Mouse (Mus musculus) inflammation-experienced regulatory T-cells, adult 16 weeks (primary cell): Measurements from ENCODE around the gene Btbd35f28. TPM values are rescaled to one million over a fixed set of nuclear protein-coding genes. Genes with fewer than 3 reads are reported as not detected.

Experiments
- polyA plus RNA-seq: library from polyadenylated mRNA; unstranded; fragments of 100-300 nt; shearing (Covaris generic); gene quantifications from one replicate; pipeline ENCODE4 v1.2.1, GENCODE M21; 2017

The Btbd35f28 gene
- polyA plus RNA-seq = not detected

DNA sequence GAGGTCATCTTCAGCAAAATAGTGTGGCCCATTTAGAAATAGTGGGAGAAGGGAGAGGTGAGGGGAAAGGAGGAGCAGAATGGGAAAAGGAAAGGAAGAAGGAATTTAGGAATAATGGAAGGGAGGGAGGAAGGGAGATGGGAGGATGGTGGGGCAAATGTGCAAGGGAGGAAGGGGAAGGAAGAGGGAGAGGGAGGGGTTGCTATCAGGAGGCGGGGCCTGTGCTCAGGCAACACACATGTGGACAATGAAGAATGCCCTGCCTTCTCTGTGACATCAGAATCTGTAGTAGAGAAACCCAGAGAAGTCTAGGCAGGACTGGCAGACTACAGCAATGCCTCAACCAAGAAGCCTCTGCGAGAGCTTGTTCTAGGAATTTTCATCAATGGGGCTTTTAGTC, at the start of gene Btbd35f28:
Btbd35f28 (plus strand) TSS at position 301 of the 400 bp plus-strand sequence.

Other genes with a start within 250 kb of the Btbd35f28 start
- gene Btbd35f16, start 239.6 kb upstream of the Btbd35f28 start, polyA plus RNA-seq = not detected
- gene Btbd35f3, start 158.9 kb upstream of the Btbd35f28 start, polyA plus RNA-seq = not detected
- gene Btbd35f20, start 94.7 kb downstream of the Btbd35f28 start, polyA plus RNA-seq = not detected
- not detected for gene Btbd35f17, start 174.1 kb downstream of the Btbd35f28 start, polyA plus RNA-seq